Mouse (Mus musculus): Measurements from ENCODE around the gene Hdgfl3.

Gene Hdgfl3

GRCm38 (mm10) chr7:81899361-81899760 is 34.9 kb downstream of the Hdgfl3 start:
- no peak for DNase-seq (ENCODE audit: low read depth)

GRCm38 (mm10) chr7:81885128-81885527 is 49.1 kb downstream of the Hdgfl3 start:
- DNase-seq (ENCODE audit: low read depth), result no peak

GRCm38 (mm10) chr7:81881600-81881999 is 52.7 kb downstream of the Hdgfl3 start:
- no peak for DNase-seq (ENCODE audit: low read depth)

GRCm38 (mm10) chr7:81880797-81881196 is 53.5 kb downstream of the Hdgfl3 start:
- no peak for DNase-seq (ENCODE audit: low read depth)

DNA sequence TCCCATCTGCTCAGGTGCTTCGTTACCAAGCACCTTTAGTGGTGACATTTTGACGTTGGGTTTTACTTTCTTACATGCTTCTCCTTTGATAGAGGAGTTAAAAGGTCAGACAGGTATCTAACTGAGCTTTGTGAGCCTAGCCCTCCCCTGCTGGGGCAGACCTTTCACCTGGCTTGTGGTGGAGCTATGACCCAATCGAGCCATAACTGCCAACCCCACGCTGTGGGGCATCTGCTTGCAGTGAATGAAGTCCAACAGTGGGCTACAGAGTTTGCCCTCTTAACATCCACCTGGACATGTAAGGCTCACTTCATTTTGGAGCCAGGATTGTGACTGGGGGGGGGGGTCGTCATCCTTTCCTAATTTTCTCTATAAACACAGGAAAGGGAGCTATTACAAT is 54.0 kb downstream of the Hdgfl3 start:
- no peak for DNase-seq (ENCODE audit: low read depth)

DNA sequence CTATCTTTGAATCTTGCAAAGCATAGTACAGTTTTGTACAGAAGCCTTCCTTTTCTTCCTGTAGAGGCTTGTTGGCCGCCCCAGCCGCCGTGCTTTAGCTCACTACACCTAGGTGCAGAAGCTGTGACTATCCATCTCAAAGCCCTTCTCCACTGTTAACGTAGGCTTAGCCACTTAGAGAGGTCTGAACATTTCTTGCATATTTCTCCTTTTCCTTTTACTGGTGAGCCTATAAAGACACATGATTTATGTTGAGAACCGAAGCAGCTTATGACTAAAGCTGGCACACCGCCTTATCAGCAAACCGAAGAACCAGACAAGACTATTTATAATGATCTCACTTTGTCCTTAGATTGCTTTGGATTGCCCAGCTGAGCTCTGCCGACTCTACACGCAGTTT is 58.9 kb downstream of the Hdgfl3 start:
- no peak for DNase-seq (ENCODE audit: low read depth)

DNA sequence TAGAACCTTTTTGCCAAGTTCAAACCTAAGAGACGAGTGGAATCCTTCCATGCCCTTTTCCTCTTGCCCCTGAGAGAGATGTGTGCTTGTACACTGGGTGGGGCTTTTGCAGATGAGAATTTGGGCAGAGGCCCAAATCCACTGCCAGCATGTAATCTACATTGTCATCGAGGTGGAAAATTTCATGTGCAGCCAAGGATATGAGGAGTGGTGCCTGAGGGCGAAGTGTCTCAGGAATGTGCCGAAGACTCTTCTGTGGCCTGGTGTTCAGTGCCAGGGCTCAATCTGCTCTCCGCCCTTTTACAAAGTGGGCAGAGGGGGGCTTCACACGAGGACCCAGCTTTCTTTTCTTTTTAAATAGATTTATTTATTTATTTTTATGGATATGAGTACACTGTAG is 59.6 kb downstream of the Hdgfl3 start:
- no peak for DNase-seq (ENCODE audit: low read depth)

GRCm38 (mm10) chr7:81873807-81874206 is 60.5 kb downstream of the Hdgfl3 start:
- DNase-seq (ENCODE audit: low read depth), result peak; percentile 59

DNA sequence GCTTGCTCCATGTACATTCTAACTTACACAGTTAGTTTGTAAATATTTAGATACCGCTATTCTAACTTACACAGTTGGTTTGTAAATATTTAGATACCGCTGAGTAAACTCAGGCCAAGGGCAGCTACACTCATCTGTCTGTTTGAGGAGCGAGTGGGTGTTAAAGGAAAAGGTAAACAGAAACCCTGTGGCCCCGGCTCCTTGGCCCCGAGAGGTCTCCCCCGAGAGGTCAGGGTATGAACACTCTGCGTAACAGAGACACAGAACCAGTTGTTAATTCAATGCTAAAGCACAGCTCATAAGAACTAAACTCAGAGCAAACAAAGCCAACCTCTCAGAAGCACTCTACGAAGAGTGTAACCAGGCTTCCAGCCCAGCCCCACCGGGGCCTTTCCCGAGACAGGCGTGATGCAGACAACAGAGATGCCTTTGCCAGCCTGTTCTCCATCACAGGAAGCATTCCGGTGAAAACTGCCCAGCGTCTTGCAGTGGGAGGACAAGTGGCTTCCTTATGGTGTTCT is 61.7 kb downstream of the Hdgfl3 start:
- DNase-seq (ENCODE audit: low read depth), result no peak

DNA sequence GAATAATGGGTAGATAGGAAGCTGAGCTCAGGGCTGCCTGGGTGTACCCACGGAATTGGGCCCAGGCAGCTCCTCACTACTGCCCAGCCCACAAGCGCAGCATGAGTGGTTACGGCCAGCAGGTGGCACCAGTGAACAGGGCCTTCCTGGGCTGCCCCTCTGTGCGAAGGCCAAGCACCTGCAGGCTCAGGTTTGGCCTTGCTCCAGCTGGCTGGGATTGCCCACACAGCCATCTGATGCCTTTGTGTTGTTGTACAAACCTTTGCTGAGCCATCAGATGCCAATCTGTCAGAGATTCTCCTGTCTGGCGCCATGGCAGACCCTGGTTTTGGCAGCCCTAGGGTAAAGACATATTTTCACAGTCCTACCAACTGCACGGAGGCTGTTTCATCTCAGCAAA is 66.1 kb downstream of the Hdgfl3 start:
- peak; percentile 74 for DNase-seq (ENCODE audit: low read depth)

DNA sequence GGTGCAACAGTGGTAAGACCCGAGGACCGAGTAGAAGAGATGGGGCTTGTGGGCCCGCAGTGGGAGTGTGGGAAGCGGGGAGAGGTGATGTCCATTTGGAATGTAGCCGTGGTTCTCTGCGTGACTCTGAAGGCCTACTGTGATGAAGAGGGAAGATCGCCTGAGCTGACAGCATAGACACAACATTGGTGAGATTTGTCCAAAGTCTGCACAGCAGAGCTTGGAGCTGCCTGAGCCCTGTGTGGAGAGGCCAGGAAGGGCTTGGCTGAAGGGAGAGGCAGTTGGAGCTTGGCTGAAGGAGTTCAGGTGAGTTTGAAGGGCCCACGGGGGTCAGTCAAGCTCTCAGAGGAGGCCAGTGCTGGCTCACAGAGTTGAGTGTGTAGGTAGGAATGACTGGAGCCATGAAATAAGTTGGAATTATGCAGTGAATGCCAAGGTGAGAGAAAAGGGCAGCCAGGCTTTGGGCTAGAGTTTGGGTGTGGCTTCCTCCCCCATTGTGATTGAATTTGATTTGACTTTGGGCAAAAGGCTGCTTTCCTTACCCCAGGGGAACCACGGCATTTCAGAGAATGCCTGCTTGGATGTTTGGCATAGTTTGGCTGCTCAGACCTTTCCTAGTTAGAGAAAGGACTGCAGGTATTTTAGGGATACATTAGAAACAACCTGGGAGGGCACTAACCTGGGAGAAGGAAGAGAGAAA is 66.9 kb downstream of the Hdgfl3 start:
- no peak for DNase-seq (ENCODE audit: low read depth)

DNA sequence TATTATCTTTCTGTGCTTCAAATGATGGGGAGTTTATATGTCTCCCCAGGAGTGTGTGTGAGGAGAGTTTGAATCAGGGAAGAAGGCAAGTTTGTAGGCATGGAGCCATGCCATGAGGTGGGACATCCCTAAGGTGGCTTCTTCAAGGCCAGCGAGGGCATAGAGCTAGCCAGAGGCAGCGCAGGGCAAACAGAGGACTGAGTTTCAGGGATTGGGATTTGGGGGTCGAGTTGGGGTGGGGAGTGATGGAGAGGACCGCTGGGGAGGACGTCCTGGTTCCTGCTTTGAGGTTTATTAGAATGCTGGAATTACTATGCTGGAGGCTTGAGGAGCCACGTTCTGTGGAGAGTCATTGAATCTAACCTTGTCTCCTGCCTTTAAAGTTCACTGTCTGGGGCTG is 68.3 kb downstream of the Hdgfl3 start:
- DNase-seq (ENCODE audit: low read depth), result no peak

DNA sequence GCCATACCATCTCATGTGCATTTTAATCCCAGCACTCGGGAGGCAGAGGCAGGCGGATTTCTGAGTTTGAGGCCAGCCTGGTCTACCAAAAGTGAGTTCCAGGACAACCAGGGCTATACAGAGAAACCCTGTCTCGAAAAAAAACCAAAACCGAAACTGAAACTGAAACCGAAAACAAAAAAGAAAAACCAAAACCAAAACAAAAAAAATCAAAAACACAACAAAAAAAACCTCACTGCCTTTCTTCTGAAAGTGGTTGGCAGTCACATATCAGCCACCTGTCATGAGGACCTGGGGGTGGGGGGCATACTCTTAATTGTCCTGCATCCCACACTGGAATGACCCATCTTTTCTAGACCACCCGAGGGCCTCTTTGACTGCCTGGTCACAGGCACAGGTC is 69.7 kb downstream of the Hdgfl3 start:
- DNase-seq (ENCODE audit: low read depth), result no peak

GRCm38 (mm10) chr7:81862587-81863583 is 71.4 kb downstream of the Hdgfl3 start:
- DNase-seq (ENCODE audit: low read depth), result peak; percentile 85

- DNase-seq (ENCODE audit: low read depth), result no peak
These were observed 72.4 kb downstream of the Hdgfl3 start for GRCm38 (mm10) chr7:81861921-81862320.

DNA sequence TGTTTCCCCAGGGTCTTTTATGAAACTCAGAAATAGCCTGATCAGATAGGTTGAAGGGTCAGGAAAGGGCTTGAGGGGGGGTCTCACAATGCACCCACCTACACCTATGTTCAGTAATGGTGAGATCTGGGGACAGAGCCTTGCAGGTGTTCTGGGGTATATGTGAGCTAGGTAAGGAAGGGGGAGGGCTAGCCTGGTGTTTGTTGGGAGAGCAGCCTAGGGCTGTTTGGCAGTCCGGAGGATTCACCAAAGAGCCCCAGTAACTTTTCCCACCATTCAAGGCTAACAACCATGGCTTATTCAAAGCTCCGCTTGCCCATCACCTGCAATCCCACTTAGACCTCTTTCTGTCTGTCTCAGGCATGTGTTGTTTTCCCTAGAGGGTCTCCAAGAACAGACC is 72.8 kb downstream of the Hdgfl3 start:
- no peak for DNase-seq (ENCODE audit: low read depth)

DNA sequence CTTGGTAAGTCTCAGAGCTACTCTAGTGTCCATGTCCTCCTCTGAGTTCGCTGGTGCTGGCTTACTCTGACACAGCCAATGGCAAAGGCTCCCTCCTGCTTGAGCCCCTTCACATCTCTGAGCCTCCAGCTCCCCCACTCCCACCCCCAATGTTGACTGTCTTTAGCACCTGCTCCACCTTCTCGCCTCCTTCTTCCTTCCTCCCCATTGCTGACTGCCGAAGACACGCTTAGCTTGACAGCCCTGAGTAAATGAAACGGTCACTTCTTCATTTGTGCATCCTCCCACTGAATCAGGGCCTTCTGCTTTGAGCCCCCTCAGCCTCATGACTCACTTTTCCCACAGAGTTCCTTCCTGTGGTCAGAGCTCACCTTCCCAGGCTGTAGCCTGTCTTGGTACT is 73.3 kb downstream of the Hdgfl3 start:
- DNase-seq (ENCODE audit: low read depth), result peak; percentile 96

DNA sequence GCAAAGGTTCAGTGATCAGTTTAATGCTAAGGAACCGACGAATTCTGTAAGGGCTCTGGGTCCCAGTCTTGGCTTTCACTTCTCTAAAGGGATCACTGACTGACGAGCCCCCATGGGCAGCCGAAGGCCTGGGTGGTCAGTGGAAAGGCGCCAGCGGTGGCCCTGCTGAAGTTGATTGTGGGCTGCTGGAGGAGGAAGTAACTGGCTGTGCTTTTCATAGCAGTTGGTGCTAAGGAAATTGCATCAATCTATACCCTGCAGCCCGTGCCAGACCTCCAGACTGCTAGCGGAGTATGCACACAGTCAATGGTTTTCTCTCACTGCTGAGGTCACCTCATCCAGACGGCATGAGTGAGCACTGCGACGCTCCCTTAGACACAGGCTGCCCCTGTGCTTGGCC is 74.2 kb downstream of the Hdgfl3 start:
- peak; percentile 95 for DNase-seq (ENCODE audit: low read depth)

DNA sequence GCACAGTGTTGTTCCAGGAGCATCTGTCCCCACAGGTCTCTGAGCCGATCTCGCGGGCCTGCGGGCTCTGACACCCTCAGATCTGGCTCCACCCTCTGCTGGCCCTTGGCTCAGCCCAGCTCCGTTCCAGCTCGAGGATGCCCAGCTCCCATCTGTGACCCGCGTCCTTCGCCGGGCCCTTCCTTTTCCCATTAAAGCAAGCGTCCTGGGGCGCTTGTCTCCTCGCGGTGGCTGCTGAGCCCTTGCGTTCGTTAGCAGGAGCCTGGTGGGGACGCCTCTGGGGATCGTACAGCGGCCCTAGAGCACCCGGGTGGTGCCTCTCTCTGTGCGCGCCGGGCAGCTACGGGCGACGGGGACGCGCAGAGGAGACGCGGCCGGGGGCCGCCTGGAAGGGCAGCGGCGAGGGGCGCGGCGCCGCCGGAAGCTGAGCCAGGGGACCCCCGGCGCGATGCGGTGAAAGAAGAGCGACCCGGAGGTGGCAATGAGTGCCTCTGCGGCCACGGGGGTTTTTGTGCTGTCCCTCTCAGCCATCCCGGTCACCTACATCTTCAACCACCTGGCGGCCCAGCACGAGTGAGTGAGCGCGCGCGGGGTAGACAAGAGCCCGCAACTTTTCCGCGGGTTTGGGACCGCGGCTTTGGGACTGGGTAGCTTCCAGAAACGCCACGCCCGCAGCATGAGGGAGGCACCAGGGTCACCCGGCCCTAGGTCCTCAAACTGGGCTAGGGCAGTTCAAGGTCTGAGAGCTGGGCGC is 75.1 kb downstream of the Hdgfl3 start, which contains the start of gene Tm6sf1:
Gene Tm6sf1 (plus strand): TSS at position 34 of the 754 bp plus-strand sequence.
- DNase-seq (ENCODE audit: low read depth), result peak; percentile 69

DNA sequence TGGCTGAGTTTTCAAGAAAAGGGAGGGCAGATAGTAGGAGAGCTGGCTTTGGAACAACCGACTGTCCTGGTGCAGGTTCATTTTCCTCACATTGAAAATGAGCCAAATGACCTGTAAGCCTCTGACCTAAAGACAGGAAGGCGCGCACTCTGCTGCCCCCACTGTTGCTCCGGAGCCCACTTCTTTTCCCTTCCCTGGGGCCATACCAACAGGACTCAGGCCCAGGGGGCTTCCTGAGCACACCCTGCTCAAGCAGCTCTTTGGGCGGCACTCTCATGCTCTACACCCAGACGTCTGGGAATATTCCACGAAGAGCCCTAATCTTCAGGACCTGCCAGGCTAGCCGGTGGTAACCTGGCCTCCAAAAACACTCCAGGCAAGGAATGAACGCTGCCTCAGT is 76.0 kb downstream of the Hdgfl3 start:
- no peak for DNase-seq (ENCODE audit: low read depth)

GRCm38 (mm10) chr7:81856221-81856620 is 78.1 kb downstream of the Hdgfl3 start:
- no peak for DNase-seq (ENCODE audit: low read depth)

- DNase-seq (ENCODE audit: low read depth), result no peak
These were observed 78.6 kb downstream of the Hdgfl3 start, which contains the start of gene Gm10160 for GRCm38 (mm10) chr7:81855694-81856093. TSS of gene Gm10160 (minus strand) at chr7:81855794.
